Mouse (Mus musculus) splenic B cell, adult 2 months (primary cell): ENCODE measurements around the gene Synpo2l.
"Not testable (repeated sequence)": the region's sequence is repeated elsewhere in the genome, so short reads cannot be mapped to it uniquely, and the experiment has no call there.

ENCODE experiments used
- DNase-seq: peaks from one replicate; pipeline ENCODE4 v3.0.0-alpha.2; 2011; ENCODE audit warnings: low read depth, low spot score
- H3K27me3 ChIP-seq: 2 replicates; pipeline ENCODE4 v1.6.1; 2012; ENCODE audit warnings: mild to moderate bottlenecking, low read length, moderate library complexity, mixed read lengths; ENCODE audit not compliant: control insufficient read depth, poor library complexity, insufficient read depth, severe bottlenecking
- H3K36me3 ChIP-seq: 2 replicates; pipeline ENCODE4 v1.6.1; 2012; ENCODE audit warnings: mild to moderate bottlenecking, low read length, moderate library complexity, mixed read lengths; ENCODE audit not compliant: control insufficient read depth, poor library complexity, insufficient read depth, severe bottlenecking

Synpo2l gene

DNA sequence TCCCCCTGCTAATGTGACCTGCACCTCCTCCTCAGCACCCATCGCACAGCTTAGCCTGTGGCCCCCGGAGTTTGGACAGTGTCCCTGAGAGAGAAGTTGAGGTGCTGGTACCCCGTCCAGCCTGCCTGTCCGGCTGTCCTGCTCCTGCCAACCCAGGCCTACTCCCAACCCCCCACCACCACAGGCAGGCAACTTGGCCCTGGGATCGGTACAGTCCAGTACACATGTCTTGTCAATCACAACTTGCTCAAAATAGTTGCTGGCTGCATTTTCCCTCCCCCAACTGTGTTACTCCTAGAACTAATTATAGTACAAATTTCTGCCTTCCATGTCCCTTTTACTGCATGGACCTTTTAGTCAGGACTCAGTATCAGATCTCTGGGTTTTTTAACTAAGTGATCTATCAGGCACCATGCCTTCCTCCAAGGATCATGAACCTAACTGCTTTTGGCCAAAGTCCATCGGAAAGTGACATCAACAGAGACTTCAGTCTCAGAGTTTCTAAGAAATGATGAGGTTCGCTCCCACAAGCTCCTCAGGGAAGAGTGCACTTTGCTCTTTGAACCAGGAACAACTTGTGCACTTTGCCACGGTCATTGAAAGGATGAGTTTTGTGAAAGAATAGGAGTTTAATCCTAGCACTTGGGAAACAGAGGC is at the start of gene Synpo2l:
Gene Synpo2l (minus strand): TSS at position 201 of the 657 bp plus-strand sequence.
- H3K36me3 ChIP-seq: no peaks in the 10 kb centered on the region
- DNase-seq: no peak
- no peaks in the 10 kb centered on the region for H3K27me3 ChIP-seq

DNA sequence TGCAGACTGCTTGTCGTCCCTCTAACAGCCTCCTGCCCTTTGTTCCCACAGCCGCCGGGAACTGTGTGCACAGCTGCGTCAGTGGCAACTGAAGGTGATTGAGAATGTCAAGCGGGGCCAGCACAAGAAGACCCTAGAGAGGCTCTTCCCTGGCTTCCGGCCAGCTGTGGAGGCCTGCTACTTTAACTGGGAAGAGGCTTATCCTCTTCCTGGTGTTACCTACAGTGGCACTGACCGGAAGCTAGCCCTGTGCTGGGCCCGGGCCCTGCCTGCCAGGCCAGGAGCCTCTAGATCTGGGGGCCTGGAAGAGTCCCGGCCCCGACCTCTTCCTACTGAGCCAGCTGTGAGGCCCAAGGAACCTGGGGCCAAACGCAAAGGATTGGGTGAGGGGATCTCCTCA is 45.7 kb upstream of the Synpo2l start:
- no peaks in the 10 kb centered on the region for H3K27me3 ChIP-seq
- H3K36me3 ChIP-seq: peaks cover 17% of the 10 kb centered on the region
- DNase-seq: no peak

DNA sequence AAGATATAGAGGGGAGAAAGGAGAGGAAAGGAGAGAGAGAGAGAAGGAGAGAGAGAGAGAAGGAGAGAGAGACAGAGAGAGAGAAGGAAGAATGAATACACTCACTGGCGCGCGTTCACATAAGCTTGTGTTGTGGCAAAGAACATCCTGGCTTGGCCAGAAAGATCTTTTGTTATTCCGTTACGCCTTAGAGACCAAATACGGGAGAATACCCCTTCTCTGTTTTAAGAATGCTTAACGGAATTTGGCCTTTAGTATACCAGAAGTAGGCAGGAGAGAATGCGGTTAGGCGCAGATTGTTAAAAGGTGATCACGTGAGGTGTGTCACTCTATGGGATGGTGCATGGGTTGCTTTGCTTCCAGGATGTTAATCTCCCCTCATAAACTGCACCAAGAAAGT is 40.1 kb upstream of the Synpo2l start:
- Histone ChIP-seq H3K36me3 (peaks cover 10% of the 10 kb centered on the region), H3K27me3 (no peaks in the 10 kb centered on the region)
- peak; percentile 16 for DNase-seq

DNA sequence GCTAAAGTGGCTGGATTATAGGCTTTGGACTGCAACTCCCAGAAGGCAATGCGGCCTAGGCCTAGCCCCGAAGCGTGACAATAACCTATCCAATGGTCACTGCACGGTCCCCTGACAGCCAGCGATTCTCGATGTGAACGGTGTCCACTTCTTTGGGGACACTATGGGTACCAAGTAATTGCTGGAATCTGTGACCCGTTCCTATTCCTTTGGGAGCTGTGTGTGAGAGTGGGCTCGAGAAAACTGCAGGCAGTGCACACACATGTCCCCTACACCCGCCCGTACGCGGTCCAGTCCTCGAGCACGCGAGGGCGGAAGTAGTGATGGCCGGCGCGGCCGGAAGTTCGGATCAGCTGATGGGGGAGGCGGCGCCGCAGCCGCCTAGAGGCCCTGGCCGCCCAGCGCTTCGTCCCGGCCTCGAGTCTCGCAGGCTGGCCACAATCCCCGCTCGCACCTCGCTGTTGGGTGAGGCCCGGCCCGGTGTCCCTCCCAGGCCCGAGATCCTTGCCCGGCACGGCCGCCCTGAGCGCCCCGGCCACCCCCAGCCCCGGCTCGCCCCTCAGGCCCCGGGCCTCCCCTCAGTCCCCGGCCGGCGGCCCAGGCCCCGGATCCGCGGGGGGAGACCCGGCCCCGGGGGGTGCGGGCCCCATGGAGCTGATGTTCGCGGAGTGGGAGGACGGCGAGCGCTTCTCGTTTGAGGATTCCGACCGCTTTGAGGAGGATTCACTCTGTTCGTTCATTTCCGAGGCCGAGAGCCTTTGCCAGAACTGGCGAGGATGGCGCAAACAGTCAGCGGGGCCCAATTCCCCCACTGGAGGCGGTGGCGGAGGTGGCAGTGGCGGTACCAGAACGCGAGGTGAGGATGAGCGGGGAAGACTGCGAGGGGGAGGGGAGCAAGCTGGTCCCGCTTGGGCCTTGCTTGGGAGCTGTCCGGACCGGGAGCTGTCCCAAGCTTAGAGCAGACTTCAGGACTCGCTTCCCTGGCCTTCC is 39.3 kb upstream of the Synpo2l start, which contains the start of gene Zswim8:
Gene Zswim8 (plus strand): TSS at position 352 of the 990 bp plus-strand sequence.
- H3K36me3 ChIP-seq: peaks cover 10% of the 10 kb centered on the region
- DNase-seq: peak; percentile 85
- no peaks in the 10 kb centered on the region for H3K27me3 ChIP-seq

DNA sequence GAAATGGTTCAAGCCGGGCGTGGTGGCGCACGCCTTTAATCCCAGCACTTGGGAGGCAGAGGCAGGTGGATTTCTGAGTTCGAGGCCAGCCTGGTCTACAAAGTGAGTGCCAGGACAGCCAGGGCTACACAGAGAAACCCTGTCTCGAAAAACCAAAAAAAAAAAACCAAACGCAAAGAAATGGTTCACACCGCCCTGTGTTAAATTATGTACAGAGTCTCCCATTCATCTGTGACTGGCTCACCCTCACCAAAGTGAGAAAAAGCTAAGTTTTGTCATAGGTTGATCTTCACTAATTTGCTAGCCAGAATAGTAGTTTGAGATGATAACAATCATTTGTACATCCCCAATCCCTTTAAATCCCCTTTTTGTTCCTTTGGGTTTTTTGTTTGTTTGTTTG is 35.3 kb upstream of the Synpo2l start:
- H3K27me3 ChIP-seq, H3K36me3 ChIP-seq, DNase-seq: not testable (repeated sequence)

DNA sequence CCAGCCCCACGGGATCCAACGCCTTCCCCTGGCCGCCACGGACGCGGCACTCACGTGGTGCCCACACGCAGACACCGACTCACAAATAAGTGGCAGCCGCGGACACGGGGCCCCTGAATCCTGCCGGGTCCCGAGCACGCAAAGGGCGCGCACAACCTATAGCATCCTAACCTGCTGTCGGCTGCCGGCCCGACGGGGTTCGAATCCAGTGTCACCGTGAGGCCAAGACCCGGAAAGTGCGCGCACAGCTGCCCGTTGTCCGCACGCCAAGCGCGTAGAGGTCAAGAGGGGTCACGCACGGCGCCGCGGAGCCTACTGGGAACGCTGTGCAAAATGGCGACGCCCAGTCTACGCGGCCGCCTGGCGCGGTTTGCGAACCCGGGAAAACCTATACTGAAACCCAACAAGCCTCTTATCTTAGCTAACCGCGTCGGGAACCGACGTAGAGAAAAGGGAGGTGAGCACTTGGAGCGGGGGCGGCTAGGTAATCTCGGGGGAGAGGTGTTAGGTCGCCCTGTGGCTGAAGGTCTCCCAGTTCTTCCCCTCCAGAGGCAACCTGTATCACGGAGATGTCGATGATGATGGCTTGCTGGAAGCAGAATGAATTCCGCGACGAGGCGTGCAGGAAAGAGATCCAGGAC is 34.7 kb upstream of the Synpo2l start, which contains the start of gene Chchd1:
Gene Chchd1 (plus strand): TSS at position 266 of the 641 bp plus-strand sequence.
- Histone ChIP-seq H3K27me3 (no peaks in the 10 kb centered on the region), H3K36me3 (peaks cover 10% of the 10 kb centered on the region; the same call in 1 of the 2 replicates)
- DNase-seq: peak; percentile 82

DNA sequence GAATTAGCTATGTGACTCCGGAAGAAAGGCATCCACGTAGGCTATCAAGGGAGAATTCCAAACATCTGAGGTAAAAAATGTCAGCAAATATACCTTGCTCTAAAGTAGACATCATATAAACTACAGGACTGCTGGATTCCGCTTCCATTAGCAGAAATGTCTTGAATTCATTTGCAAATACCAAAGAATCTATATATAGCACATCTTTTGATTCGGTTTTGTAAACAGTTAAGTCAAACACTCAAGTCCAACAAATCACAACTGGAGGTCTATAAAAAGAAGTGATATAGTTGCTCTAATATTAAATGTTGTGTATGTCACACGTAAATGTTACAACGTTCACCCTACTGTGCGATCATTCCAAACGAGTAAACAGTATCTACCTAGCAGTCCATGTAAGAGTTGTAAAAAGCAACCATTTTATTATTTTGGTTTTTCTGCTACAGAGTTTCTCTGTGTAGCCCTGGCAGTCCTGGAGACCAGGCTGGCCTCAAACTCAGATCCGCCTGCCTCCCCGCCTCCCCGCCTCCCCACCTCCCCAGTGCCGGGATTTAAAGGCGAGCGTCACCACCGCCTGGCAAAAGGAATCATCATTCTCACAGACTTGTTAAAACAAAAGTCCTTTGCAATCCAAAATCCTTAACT is 34.1 kb upstream of the Synpo2l start:
- DNase-seq: no peak
- peaks cover 10% of the 10 kb centered on the region; the same call in 1 of the 2 replicates for H3K36me3 ChIP-seq
- no peaks in the 10 kb centered on the region for H3K27me3 ChIP-seq

DNA sequence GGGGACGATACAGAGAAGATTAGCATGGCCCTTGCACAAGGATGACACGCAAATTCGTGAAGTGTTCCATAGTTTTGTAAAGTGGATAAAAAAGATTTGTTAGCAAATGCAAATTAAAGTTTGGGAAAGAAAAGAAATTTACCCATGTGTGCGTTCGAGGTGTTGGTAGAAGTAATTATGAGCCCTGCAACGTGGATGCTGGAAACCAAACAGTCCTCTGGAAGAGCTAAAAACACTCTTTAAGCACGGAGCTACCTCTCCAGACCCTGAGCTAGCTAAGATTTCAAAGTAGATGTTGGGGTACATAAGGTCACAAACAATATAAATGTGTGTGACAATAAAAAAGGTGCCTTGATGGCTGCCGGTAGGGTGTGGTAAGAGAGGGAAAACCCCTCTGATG is 33.4 kb upstream of the Synpo2l start:
- DNase-seq: no peak
- H3K36me3 ChIP-seq: peaks cover 10% of the 10 kb centered on the region; the same call in 1 of the 2 replicates
- no peaks in the 10 kb centered on the region for H3K27me3 ChIP-seq

DNA sequence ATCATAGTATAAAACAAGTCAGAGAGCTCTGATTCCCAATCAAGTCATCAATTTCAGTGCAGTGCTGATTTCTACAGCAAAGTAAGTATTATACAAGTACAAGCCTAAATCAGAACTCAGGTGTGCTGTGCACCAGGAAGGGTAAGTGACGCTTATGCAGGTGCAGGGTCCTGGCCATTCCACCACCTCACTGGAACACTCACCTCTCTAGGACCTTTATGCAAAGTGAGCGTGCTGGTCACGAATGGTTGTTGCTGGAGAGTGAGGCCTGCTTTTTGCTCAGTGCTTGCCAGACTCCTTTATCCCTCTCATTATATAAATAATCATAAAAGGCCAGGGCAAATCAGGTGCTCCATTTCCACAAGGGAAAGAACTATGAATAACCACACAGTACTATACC is 32.2 kb upstream of the Synpo2l start:
- H3K27me3 ChIP-seq: no peaks in the 10 kb centered on the region
- peaks cover 10% of the 10 kb centered on the region; the same call in 1 of the 2 replicates for H3K36me3 ChIP-seq
- DNase-seq: no peak

DNA sequence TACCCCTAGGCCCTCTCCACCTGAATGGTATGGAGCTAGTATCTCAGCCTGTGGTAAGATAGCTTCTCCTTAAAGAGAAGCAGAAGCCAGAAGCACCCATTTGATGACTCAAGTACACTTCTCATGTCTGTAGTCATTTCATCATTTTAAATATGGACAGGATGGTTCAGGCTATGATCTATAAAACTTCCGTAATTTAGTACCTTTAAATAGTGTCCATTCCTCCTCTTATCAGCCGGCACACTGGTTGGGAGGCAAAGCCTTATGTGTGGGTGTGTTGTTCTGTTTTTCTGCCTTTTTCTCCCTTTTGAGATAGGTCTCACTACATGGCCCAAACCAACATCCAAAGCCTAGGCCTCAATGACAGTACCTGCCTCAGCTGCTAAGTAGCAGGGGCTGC is 30.4 kb upstream of the Synpo2l start:
- Histone ChIP-seq H3K27me3 (no peaks in the 10 kb centered on the region), H3K36me3 (peaks cover 7% of the 10 kb centered on the region; the same call in 1 of the 2 replicates)
- DNase-seq: no peak

DNA sequence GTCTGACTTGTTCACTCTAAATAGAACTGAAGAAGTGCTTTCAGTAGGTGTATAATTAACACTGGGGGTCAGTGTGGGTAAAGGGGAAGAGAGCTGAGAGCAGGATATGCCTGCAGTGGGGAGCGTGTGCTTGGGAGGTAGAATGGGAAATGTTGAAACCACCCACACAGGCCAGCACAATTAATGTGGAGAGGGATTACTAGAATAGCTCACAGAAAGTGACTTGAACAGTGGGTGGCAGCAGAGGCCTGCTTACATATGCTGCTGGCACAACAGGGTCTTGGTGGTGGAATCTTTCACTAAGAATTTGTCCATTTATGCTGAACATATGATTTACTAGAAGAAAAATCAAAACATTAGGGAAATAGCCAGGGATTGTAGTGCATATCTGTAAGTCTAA is 28.8 kb upstream of the Synpo2l start:
- H3K27me3 ChIP-seq: no peaks in the 10 kb centered on the region
- peak; percentile 58 for DNase-seq
- peaks cover 11% of the 10 kb centered on the region for H3K36me3 ChIP-seq

DNA sequence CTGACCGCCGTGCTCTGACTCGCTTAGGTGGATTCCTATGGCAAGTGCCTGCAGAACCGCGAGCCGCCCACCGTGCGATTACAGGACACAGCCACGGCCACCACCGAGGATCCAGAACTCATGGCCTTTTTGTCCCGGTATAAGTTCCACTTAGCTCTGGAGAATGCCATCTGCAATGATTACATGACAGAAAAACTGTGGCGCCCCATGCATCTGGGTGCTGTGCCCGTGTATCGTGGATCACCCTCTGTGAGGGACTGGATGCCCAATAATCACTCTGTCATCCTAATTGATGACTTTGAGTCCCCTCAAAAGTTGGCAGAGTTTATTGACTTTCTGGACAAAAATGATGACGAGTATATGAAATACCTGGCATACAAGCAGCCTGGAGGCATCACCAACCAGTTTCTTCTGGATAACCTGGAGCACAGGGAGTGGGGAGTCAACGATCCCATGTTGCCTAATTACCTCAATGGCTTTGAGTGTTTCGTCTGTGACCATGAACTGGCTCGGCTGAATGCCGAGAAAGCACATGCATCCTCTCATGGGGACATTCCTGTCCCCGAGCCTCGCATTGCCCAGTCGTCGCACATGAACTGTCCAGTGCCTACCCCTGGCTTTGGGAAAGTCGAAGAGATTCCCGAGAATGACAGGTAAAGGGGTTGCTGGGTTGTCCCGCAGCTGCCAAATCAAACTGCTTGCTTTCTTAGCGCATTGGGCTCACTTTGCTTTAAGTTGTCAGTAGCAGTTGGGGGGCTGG is 27.8 kb upstream of the Synpo2l start:
- DNase-seq: no peak
- H3K36me3 ChIP-seq: peaks cover 9% of the 10 kb centered on the region
- no peaks in the 10 kb centered on the region for H3K27me3 ChIP-seq

DNA sequence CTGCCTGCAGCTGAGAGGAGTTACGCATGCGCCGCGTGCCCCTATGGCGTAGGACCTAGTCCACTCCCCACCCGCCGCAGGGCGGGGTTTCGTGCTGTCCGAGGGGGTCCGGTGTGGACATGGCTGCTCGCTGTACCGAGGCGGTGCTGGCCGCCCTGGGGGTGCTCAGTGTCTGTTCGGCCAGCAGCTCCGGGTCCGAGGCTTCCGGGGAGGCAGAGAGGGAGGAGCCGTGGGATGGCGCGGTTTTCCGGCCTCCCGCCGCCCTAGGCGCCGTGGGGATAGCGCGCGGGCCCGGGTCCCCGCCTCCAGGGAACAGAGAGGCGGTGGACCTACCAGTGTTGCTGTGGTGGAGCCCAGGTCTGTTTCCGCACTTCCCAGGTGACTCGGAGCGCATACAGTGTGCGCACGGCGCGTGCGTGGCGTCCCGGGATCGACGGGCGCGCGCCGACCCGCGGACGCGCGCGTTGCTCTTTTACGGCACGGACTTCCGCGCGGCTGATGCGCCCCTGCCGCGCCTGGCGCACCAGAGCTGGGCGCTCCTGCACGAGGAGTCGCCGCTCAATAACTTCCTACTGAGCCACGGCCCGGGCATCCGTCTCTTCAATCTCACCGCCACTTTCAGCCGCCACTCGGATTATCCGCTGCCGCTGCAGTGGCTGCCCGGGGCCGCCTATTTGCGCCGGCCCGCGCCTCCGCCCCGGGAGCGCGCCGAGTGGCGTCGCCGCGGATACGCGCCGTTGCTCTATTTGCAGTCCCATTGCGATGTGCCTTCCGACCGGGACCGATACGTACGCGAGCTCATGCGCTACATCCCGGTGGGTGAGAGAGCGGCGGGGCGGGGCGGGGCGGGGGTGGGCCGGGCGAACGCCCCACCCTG is 27.0 kb upstream of the Synpo2l start, which contains the start of gene Fut11:
Gene Fut11 (plus strand): TSS at position 85 of the 877 bp plus-strand sequence.
- DNase-seq: peak; percentile 85
- H3K27me3 ChIP-seq: no peaks in the 10 kb centered on the region
- peaks cover 12% of the 10 kb centered on the region for H3K36me3 ChIP-seq
